Mouse (Mus musculus): ENCODE results near the gene Padi1. TPM values are rescaled to one million over a fixed set of nuclear protein-coding genes. Genes with fewer than 3 reads are reported as not detected.

Gene Padi1
- total RNA-seq, 2 experiments from 2014 or later: not detected

- no peak for DNase-seq (ENCODE audit: low spot score in 2 of 2)
Observed at GRCm38 (mm10) chr4:140868484-140869190, 23.1 kb upstream of the Padi1 start.

DNA sequence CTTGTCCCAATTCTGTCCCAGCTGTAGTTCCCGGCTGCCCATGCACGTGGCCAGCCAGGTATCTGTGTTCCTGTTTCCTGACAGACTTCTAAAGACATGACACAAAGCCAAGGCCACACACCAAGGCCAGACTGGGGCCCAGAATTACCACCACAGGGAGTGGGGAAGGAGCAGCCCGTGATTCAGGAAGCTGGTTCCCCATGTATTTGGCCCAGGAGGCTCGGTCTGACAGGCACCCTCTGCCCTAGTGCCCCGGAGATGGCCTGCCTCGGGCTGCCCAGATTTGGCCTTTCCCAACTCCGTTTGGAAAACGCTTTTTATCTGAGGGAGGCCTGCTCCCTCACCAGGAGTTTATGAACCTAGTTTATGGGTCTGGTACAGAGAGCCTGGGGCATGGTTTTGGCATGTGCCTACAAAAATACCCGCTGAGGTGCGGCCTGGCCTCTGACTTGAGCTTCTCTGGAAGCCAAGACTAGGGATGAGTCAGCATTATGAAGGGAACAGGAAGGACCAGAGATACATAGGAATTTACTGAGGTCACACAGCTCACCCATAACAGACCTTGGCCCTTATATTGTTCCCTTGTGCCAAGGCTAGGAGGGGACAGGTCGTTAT lies 16.6 kb upstream of the Padi1 start:
- DNase-seq (ENCODE audit: low spot score in 2 of 2): peak in 1 of 2 experiments; percentile 36

DNA sequence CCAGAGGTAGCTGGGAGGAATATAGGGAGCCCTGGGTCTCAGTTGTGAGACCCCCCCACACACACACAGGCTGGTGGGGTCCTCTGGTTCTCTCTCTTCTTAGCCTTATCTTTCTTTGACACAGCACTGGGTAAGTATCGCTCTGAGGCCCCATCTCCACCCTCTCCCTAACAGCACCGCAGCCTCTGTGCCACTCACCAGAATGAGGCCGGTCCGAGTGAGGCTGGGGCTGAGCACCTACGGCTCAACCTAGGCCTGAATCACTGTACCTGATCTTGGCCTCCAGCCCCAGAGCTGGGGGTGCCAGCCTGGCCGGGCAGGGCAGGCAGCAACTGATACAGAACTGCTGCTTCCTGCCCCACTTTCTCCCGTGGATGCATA lies 15.2 kb upstream of the Padi1 start:
- DNase-seq (ENCODE audit: low spot score in 2 of 2): no peak

DNA sequence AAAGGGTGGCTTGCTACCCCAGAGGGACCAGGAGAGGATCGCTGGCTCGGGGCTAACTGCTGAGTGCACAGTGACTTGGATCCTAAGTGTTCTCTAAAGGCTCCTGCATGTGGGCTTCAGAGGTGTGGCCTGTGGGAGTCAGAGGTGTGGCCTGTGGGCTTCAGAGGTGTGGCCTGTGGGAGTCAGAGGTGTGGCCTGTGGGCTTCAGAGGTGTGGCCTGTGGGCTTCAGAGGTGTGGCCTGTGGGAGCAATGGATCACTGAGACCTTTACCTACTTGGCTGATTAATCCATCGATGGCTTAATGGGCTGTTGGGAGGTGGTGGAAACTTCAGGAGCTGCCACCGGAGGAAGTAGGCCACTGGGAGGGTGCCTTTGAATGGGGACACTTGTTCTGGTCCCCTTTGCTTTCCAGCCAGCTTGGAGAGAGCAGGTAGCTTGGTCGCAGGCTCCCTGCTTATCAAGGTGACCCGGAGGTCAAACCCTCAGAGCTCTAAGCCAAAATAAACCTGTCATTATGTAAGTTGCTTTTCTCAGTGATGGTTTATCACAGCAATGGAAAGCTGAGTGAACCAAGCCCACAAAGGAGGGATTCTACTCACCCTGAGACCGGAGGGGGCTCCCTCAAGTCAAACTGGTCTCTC lies 14.7 kb upstream of the Padi1 start:
- DNase-seq (ENCODE audit: low spot score in 2 of 2): no peak

DNA sequence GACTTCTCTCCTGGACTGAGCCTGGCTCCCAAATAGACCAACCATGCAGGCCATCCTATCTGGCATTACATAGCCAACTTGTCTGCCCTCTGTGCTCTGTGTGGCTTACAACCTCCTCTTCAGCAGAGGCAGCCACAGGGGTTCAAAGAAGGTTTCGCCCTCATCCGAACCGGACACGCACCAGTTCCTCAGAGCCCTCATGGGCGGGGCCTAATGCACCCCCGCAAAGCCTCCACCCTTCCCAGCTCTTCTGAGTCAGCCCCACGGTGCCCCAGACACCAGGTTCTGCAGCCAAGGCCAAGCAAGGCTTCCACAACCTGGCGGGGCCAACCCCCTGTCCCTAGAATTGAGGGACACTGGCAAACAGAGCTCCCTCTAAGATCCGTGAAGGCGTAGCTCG lies 13.7 kb upstream of the Padi1 start:
- no peak for DNase-seq (ENCODE audit: low spot score in 2 of 2)

GRCm38 (mm10) chr4:140857813-140858212 lies 12.2 kb upstream of the Padi1 start:
- DNase-seq (ENCODE audit: low spot score in 2 of 2): no peak

- no peak for DNase-seq (ENCODE audit: low spot score in 2 of 2)
Observed at GRCm38 (mm10) chr4:140857041-140857440, 11.5 kb upstream of the Padi1 start.

DNA sequence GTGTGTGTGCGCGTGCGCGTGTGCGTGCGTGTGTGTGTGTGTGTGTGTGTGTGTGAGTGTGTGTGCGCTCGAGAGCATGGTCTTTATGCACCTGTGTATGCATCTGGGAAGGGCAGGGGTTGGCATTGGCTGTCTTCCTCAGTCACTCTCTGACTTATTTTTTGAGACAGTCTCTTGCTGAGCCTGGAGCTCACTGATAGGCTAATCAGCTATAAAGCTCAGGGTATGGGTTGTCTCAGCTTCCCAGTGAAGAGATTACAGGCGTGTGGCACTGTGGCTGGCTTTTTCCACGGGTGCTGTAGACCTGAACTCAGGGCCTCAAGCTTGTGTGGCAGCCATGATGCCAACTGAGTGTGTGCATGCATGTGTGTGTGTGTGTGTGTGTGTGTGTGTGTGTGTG lies 9.6 kb upstream of the Padi1 start:
- no peak for DNase-seq (ENCODE audit: low spot score in 2 of 2)

GRCm38 (mm10) chr4:140854455-140854864 lies 8.9 kb upstream of the Padi1 start:
- DNase-seq (ENCODE audit: low spot score in 2 of 2): no peak

- no peak for DNase-seq (ENCODE audit: low spot score in 2 of 2)
Observed at GRCm38 (mm10) chr4:140853626-140854025, 8.0 kb upstream of the Padi1 start.

GRCm38 (mm10) chr4:140849310-140849709 lies 3.7 kb upstream of the Padi1 start:
- no peak for DNase-seq (ENCODE audit: low spot score in 2 of 2)

GRCm38 (mm10) chr4:140844991-140845390 lies 587 bp downstream of the Padi1 start:
- no peak for DNase-seq (ENCODE audit: low spot score in 2 of 2)

GRCm38 (mm10) chr4:140843670-140844280 lies 1.8 kb downstream of the Padi1 start:
- DNase-seq (ENCODE audit: low spot score in 2 of 2): no peak

- DNase-seq (ENCODE audit: low spot score in 2 of 2): no peak
Observed at GRCm38 (mm10) chr4:140842909-140843308, 2.7 kb downstream of the Padi1 start.

DNA sequence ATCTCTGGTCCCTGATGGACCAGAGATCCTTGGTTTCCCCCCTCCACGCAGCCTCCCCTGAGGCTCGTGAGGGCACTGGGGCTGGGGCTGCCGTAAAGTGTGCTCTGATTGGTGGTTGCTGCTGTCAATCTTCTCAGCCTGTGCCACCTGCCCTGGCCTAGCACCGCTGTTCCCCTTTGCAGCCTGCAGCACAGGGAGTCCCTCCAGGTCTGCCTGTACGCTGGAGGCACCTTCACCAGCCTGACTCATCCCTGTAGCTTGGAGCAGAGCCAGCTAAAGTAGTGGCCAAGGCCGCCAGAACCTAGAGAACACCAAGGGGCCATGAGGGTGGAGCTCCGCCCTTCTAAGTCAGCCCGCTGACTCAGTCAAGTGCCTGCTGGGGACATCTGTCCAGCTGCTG lies 7.7 kb downstream of the Padi1 start:
- peak; percentile 59 to 74 for DNase-seq (ENCODE audit: low spot score in 2 of 2)

DNA sequence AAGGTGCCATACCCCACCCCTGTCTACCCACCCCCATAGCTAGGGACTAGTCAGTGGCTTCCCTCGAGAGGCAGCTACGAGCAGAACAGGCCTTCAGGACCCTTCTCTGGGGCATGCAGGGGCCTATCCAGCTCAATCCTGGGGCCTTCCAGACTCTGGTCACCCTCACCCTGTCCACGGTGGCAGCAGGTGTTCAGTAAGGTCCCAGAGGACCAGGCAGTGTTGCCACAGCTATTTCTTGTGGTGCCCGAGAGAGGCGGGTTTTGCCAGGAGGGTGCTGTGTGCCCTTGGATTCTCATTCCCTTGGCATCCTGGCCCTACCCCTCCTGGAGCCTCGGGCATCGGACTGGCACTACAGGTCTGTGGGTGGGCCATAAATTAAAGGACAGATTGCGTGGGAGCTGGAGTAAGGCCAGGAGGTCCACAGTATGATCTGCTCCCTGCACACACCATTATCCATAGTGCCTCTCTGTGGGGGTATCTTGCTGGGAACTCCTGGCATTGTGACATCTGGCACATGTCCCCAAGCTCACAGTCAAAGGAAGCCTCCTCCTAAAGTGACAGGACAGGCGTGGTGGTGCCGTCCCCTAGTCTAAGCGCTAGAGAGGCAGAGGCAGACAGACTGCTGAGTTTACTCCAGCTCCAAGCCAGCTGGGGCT lies 9.2 kb downstream of the Padi1 start:
- peak; percentile 46 to 52 for DNase-seq (ENCODE audit: low spot score in 2 of 2)

DNA sequence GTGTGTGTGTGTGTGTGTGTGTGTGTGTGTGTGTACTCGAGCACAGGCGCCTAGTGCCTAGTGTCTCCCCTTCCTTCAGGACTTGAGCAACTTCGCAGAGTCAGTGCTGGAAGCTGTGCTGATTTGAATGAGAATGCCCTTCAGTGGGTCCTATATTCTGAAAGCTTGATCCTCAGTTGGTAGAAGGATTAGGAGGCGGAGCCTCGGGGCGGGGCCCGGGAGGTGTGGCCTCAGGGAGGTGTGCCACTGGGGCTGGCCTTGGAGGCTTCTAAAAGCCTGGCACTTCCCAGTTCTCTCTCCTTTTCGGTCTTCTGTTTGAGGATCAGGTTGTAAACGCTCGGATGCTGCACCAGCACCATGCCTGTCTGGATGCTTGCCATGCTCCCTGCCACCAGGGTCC lies 9.9 kb downstream of the Padi1 start:
- peak in 1 of 2 experiments; percentile 46 for DNase-seq (ENCODE audit: low spot score in 2 of 2)

GRCm38 (mm10) chr4:140834327-140834934 lies 11.1 kb downstream of the Padi1 start:
- DNase-seq (ENCODE audit: low spot score in 2 of 2): no peak

DNA sequence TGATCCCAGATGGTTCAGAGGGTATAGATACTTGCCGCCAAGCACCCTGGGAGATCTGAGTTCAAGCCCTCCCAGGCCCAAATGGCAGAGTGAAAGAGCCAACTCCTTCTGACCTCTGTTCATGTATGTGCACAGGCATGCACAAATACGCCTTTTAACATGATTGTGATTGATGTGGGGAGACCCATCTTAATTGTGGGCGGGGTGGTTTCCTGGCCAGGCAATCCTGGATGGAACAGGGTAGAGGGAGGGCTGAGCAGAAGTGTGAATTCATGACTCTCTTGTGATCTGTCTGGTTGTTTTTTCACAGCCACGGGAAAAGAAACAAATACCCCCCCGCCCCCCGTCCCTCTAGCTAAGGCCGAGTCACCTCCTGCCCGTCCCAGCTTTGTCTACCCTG lies 12.8 kb downstream of the Padi1 start:
- DNase-seq (ENCODE audit: low spot score in 2 of 2): no peak

- no peak for DNase-seq (ENCODE audit: low spot score in 2 of 2)
Observed at GRCm38 (mm10) chr4:140831808-140832207, 13.8 kb downstream of the Padi1 start.

DNA sequence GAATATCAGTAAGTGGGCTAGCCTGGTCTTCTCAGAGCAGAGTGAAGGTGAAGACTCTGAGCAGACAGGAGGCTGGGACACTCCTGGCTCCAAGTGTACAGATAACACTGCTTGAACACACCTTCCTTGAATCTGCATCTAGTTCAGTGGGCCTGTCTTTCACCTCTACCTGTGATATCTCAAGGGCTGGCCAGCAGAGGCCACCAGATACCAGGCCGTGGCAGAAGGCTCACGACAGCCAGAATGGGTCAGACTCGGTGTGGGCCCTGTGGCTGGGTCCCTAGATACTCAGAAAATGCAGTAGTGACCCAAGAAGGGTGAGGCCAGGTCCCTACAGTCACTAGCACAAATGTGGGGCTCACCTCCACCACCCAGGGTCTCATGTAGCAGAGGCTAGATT lies 18.3 kb downstream of the Padi1 start:
- DNase-seq (ENCODE audit: low spot score in 2 of 2): no peak

Data from adrenal gland, adult 18-20 months (tissue).